Mouse (Mus musculus) ES-Bruce4 (cell line): ENCODE measurements around the gene Atoh8. TPM values are rescaled to one million over a fixed set of nuclear protein-coding genes. Genes with fewer than 3 reads are reported as not detected.

Experiments used
- H3K27ac ChIP-seq: 2 replicates; pipeline ENCODE4 v1.5.1; 2012; ENCODE audit warnings: low read length, inconsistent platforms; ENCODE audit not compliant: insufficient read depth
- H3K27me3 ChIP-seq: 2 replicates; pipeline ENCODE4 v1.6.1; 2012; ENCODE audit warnings: mild to moderate bottlenecking, low read length, inconsistent platforms; ENCODE audit not compliant: control insufficient read depth, poor library complexity, insufficient read depth, severe bottlenecking
- H3K36me3 ChIP-seq: 2 replicates; pipeline ENCODE4 v1.6.1; 2012; ENCODE audit warnings: inconsistent platforms, mild to moderate bottlenecking, low read length, moderate library complexity; ENCODE audit not compliant: control insufficient read depth, poor library complexity, insufficient read depth, severe bottlenecking
- H3K4me1 ChIP-seq: one replicate; pipeline ENCODE4 v1.8.1; 2011; ENCODE audit warnings: low read length; ENCODE audit not compliant: control insufficient read depth, insufficient read depth
- H3K4me3 ChIP-seq: 2 replicates; pipeline ENCODE4 v1.5.1; 2011; ENCODE audit warnings: low read depth, mild to moderate bottlenecking, low read length
- H3K9ac ChIP-seq: 2 replicates; pipeline ENCODE4 v1.6.1; 2012; ENCODE audit warnings: low read depth, mild to moderate bottlenecking, inconsistent platforms; ENCODE audit not compliant: poor library complexity, severe bottlenecking
- H3K9me3 ChIP-seq: replicated peaks from 2 replicates; pipeline ENCODE4 v1.6.1; 2012; ENCODE audit warnings: mild to moderate bottlenecking, low read length, inconsistent platforms; ENCODE audit not compliant: control insufficient read depth, poor library complexity, insufficient read depth, severe bottlenecking
- CTCF ChIP-seq: IDR thresholded peaks from one replicate; pipeline ENCODE4 v1.8.1; 2011; ENCODE audit warnings: low read depth, low read length
- EP300 ChIP-seq: IDR thresholded peaks from 2 replicates; pipeline ENCODE4 v1.6.1; 2011; ENCODE audit warnings: low read depth, low read length; ENCODE audit not compliant: insufficient read depth
- POLR2A ChIP-seq: IDR thresholded peaks from one replicate; pipeline ENCODE4 v1.8.1; 2011; ENCODE audit warnings: low read length; ENCODE audit not compliant: insufficient read depth
- polyA plus RNA-seq: library from polyadenylated mRNA; stranded (reverse); fragments of >200 nt; gene quantifications from 2 replicates; pipeline ENCODE4 v1.2.4, GENCODE M21; 2011; ENCODE audit warnings: low read depth; ENCODE audit not compliant: missing spikeins, insufficient read depth, insufficient read length

Gene Atoh8
- polyA plus RNA-seq, 1 experiment = not detected

DNA sequence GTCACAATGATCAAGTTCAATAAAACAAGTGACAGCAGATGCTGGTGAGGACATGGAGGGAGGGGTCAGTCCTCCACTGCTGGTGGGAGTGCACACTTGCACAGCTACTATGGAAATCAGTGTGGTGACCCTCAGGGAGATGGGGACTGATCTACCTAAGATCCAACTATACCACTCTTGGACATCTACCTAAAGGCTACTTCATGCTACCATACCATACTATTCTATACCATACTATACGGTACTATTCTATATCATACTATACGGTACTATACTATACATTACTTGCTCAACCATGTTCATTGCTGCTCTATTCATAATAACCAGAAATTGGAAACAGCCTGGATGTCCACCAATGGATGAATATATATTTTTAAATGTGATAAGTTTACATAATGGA, 69.5 kb downstream of the Atoh8 start:
- Histone ChIP-seq H3K27ac (no peak overlapping the region), H3K36me3 (no peaks in the 10 kb centered on the region), H3K4me3 (no peak overlapping the region), H3K27me3 (no peaks in the 10 kb centered on the region), H3K9ac (no peak overlapping the region), H3K4me1 (no peaks in the 10 kb centered on the region), H3K9me3 (no peaks in the 10 kb centered on the region)
- TF ChIP-seq POLR2A (no peak), CTCF (no peak), EP300 (no peak)

DNA sequence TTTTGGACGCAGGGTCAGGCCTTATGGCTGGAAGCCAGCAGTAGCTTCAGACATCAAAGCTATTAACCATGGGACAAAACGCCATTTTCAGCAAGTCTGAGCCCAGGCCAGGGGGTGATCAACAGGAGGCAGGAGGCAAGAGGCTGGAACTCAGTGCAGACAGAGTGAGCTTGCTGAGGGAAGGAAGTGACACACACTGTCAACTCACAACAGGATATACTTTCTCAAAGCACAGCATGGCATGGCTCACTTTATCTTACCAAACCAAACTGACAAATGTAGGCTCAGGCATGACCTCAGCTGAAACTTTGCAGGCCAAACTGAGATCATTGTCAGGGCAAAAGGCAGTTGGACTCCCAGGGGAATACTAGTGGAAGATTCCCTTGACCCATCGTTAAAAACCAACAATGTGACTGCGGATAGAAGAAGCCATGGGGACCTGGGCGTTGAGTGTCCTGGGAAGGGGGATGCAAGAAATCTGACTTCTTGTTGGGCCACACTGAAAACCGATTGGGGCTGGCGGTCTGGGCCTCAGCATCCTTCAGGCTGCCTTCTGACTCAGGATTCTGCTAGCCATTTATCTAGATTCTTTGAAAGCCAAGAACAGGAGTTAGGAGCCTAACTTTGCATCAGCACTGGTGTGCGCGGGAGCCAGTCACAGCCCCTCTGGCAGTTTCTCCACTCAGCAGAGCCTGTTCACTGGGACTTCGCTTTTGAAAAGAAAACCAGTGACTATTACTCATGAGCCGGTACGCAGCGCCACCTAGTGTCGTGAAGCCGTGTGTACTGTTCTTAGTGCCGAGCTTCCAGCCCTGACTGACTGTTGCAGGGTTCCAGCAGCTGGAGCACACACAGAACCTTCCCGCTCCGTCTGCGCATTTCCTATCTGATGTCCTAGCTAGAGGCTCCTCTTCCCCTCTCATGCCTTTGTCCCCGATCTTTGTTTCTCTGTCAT, 70.8 kb downstream of the Atoh8 start:
- H3K27me3 ChIP-seq = no peaks in the 10 kb centered on the region
- H3K9me3 ChIP-seq = no peaks in the 10 kb centered on the region
- H3K36me3 ChIP-seq = no peaks in the 10 kb centered on the region
- no peak overlapping the region for H3K9ac ChIP-seq
- no peak overlapping the region for H3K4me3 ChIP-seq
- H3K4me1 ChIP-seq = no peaks in the 10 kb centered on the region
- TF ChIP-seq EP300 (0 out of 2 replicates have a peak, but pooled peaks have one; percentile 6), CTCF (peak; percentile 89), POLR2A (no peak)
- no peak overlapping the region for H3K27ac ChIP-seq

DNA sequence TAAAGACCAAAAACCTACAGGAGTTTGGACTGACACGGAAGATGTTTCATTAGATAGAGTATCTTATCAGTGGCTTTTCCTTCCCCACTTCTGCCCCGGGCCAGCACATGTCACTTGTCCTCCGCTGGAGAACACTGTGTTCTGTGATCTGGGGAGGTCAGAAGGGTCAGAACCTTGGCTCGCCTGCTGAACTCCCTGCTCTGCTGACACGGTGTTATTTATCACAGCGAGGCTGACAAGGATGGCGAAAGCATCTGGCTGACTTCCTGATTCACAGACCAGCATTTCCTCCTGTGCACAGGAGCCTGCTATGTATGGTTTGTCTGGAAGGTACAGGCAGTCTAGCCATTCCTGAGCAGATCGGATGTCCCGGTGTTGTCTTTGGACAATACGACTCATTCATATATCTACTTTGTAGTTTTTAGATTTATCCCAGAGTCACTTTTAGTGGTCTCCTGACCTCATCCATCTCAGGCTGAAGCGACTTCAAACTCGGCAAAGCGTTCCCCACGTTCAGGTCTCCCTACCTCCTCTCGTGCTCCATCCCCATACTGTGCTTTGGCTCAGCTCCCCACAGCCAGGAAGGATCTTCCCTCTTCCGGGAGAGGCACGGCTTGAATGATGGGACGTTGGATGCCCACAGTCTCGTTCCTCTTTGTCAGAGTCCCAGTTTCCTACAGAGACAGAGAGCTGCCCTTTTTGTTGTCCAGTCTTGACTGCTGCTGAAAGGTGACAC, 73.1 kb downstream of the Atoh8 start:
- no peak overlapping the region for H3K4me3 ChIP-seq

DNA sequence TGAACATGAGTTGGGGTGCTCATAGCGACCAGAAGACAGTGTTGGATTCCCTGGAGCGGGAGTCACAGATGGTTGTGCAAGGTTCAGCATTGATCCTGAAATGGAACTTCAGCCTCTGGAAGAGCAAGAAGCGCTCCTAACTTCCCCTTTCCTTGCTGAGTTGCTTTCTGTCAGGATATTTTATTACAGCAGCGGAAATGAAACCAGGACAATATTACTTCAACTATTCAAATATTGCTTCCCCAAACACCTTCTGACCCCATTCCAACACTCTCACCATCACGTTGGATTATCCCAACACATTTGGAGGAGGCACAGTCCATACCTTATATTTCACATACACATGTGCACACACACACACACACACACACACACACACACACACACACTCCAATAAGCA, 73.6 kb downstream of the Atoh8 start:
- Histone ChIP-seq H3K27ac (no peak overlapping the region), H3K4me1 (no peaks in the 10 kb centered on the region), H3K36me3 (no peaks in the 10 kb centered on the region), H3K9ac (no peak overlapping the region), H3K9me3 (no peaks in the 10 kb centered on the region), H3K4me3 (no peak overlapping the region), H3K27me3 (no peaks in the 10 kb centered on the region)
- TF ChIP-seq EP300 (no peak), POLR2A (no peak), CTCF (no peak)

More for the DNA sequence above, 73.1 kb downstream of the Atoh8 start:
- Histone ChIP-seq H3K9me3 (no peaks in the 10 kb centered on the region), H3K27me3 (no peaks in the 10 kb centered on the region), H3K9ac (no peak overlapping the region), H3K36me3 (no peaks in the 10 kb centered on the region), H3K4me1 (no peaks in the 10 kb centered on the region), H3K27ac (no peak overlapping the region)
- no peak for TF ChIP-seq EP300

DNA sequence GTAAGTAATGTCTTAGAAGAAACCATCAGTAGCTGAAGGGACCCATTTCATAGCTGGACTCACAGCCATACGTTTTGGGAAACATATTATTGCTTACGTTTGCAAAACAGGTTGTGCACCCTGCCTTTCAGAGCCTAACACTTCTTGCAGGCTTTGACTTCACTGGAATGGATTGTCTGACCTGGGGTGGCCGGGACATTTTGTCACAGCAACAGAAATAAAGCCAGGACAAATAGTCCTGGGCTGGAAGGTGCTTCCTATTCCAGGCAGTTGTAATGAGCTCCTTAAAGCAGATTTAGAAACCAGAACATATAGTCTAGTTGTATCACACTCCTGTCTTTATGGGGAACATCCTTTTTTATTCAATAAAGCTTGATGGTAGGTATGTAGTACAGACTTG, 74.4 kb downstream of the Atoh8 start:
- Histone ChIP-seq H3K36me3 (no peaks in the 10 kb centered on the region), H3K4me1 (no peaks in the 10 kb centered on the region), H3K9me3 (no peaks in the 10 kb centered on the region), H3K27me3 (no peaks in the 10 kb centered on the region), H3K27ac (no peak overlapping the region), H3K4me3 (no peak overlapping the region), H3K9ac (no peak overlapping the region)
- no peak for TF ChIP-seq POLR2A
- no peak for TF ChIP-seq CTCF
- no peak for TF ChIP-seq EP300
